Mouse (Mus musculus) CH12.LX (cell line): Measurements from ENCODE around the gene Kin. TPM values are rescaled to one million over a fixed set of nuclear protein-coding genes. Genes with fewer than 3 reads are reported as not detected.
A peak's percentile ranks its signal among the peaks of the same experiment; 100 is the strongest.

ENCODE experiments used
- DNase-seq: peaks from one replicate; pipeline ENCODE4 v3.0.0-alpha.2; 2013; ENCODE audit errors: extremely low read depth
- H3K27ac ChIP-seq: 2 replicates; pipeline ENCODE4 v1.5.1; 2012; ENCODE audit warnings: low read depth, mild to moderate bottlenecking, control low read depth, moderate library complexity; ENCODE audit not compliant: insufficient read depth
- H3K27me3 ChIP-seq: replicated peaks from 2 replicates; pipeline ENCODE3; 2012; ENCODE audit warnings: inconsistent platforms
- H3K36me3 ChIP-seq, 2 experiments: replicated peaks in 1 of 2; 2 replicates each; pipeline versions ENCODE3 to v1.6.1; 2012; ENCODE audit warnings: inconsistent platforms in 1 of 2, low read length in 1 of 2, mild to moderate bottlenecking in 1 of 2, mixed read lengths in 1 of 2, moderate library complexity in 1 of 2; ENCODE audit not compliant: control insufficient read depth in 1 of 2, insufficient read depth in 1 of 2
- H3K4me1 ChIP-seq, 2 experiments: 2 replicates each; pipeline ENCODE4 v1.6.1; 2012; ENCODE audit warnings: inconsistent platforms in 1 of 2, moderate library complexity in 1 of 2; ENCODE audit not compliant: insufficient read depth in 2 of 2, control insufficient read depth in 1 of 2
- H3K4me2 ChIP-seq: 2 replicates; pipeline ENCODE4 v1.6.1; 2012; ENCODE audit warnings: low read depth, mild to moderate bottlenecking, control low read depth; ENCODE audit not compliant: poor library complexity, insufficient read depth, severe bottlenecking
- H3K4me3 ChIP-seq, 3 experiments: fragments of 150-350 bp in 1 of 3; sonication (generic) in 1 of 3; replicated peaks in 1 of 3; 2 replicates each; pipeline versions ENCODE3 to v1.5.1; 2011 to 2012; ENCODE audit warnings: low read depth in 2 of 3, low read length in 2 of 3, mild to moderate bottlenecking in 2 of 3, moderate library complexity in 2 of 3, control low read depth in 1 of 3, improper control_type of control experiment in 1 of 3, inconsistent platforms in 1 of 3, mixed read lengths in 1 of 3; ENCODE audit not compliant: poor library complexity in 1 of 3
- H3K79me2 ChIP-seq: replicated peaks from 2 replicates; pipeline ENCODE4 v1.6.1; 2012; ENCODE audit warnings: mild to moderate bottlenecking, moderate library complexity; ENCODE audit not compliant: control insufficient read depth, poor library complexity, insufficient read depth, severe bottlenecking; ENCODE audit errors: extremely low read depth
- H3K9ac ChIP-seq: 2 replicates; pipeline ENCODE4 v1.6.1; 2012; ENCODE audit warnings: low read depth, mild to moderate bottlenecking, control low read depth, moderate library complexity; ENCODE audit not compliant: insufficient read depth
- H3K9me3 ChIP-seq: replicated peaks from 2 replicates; pipeline ENCODE3; 2012; ENCODE audit warnings: low read length, inconsistent platforms, mixed read lengths
- BHLHE40 ChIP-seq: IDR thresholded peaks from 2 replicates; pipeline ENCODE4 v1.6.1; 2011; ENCODE audit warnings: mild to moderate bottlenecking, low read depth, low read length, improper control_type of control experiment
- CHD1 ChIP-seq: IDR thresholded peaks from 2 replicates; pipeline ENCODE4 v1.6.1; 2012; ENCODE audit warnings: low read depth, low read length, improper control_type of control experiment, inconsistent platforms
- CHD2 ChIP-seq: IDR thresholded peaks from 2 replicates; pipeline ENCODE4 v1.6.1; 2011; ENCODE audit warnings: low read length, improper control_type of control experiment
- CTCF ChIP-seq, 2 experiments: IDR thresholded peaks in 1 of 2; conservative IDR thresholded peaks in 1 of 2; 2 replicates each; pipeline ENCODE4 v1.5.1; 2011 to 2012; ENCODE audit warnings: low read depth in 2 of 2, low read length in 2 of 2, improper control_type of control experiment in 1 of 2, inconsistent platforms in 1 of 2, mild to moderate bottlenecking in 1 of 2, moderate library complexity in 1 of 2
- ELF1 ChIP-seq: IDR thresholded peaks from 2 replicates; pipeline ENCODE4 v1.6.1; 2014; ENCODE audit warnings: low read depth, mild to moderate bottlenecking, inconsistent platforms, low read length, improper control_type of control experiment
- EP300 ChIP-seq: IDR thresholded peaks from 2 replicates; pipeline ENCODE4 v1.6.1; 2011; ENCODE audit warnings: low read length, improper control_type of control experiment
- GABPA ChIP-seq: IDR thresholded peaks from 2 replicates; pipeline ENCODE4 v1.6.1; 2012; ENCODE audit warnings: low read depth, low read length, improper control_type of control experiment, inconsistent platforms; ENCODE audit not compliant: insufficient replicate concordance
- HCFC1 ChIP-seq: IDR thresholded peaks from 2 replicates; pipeline ENCODE4 v1.6.1; 2012; ENCODE audit warnings: low read depth, mild to moderate bottlenecking, inconsistent platforms, low read length, improper control_type of control experiment
- IRF4 ChIP-seq: IDR thresholded peaks from 2 replicates; pipeline ENCODE4 v1.6.1; 2014; ENCODE audit warnings: low read depth, mild to moderate bottlenecking, inconsistent platforms, low read length, improper control_type of control experiment
- JUND ChIP-seq: conservative IDR thresholded peaks from 2 replicates; pipeline ENCODE4 v1.6.1; 2011; ENCODE audit warnings: low read depth, low read length, improper control_type of control experiment
- MAFK ChIP-seq: IDR thresholded peaks from 2 replicates; pipeline ENCODE4 v1.6.1; 2011; ENCODE audit warnings: low read length, improper control_type of control experiment; ENCODE audit not compliant: insufficient replicate concordance
- MAX ChIP-seq: IDR thresholded peaks from 2 replicates; pipeline ENCODE4 v1.6.1; 2011; ENCODE audit warnings: low read length, improper control_type of control experiment
- MAZ ChIP-seq: IDR thresholded peaks from 2 replicates; pipeline ENCODE4 v1.6.1; 2012; ENCODE audit warnings: low read depth, mild to moderate bottlenecking, inconsistent platforms, low read length, improper control_type of control experiment, moderate library complexity
- MEF2A ChIP-seq: IDR thresholded peaks from 2 replicates; pipeline ENCODE4 v1.6.1; 2014; ENCODE audit warnings: low read depth, mild to moderate bottlenecking, inconsistent platforms, low read length, improper control_type of control experiment, borderline replicate concordance
- MXI1 ChIP-seq: IDR thresholded peaks from 2 replicates; pipeline ENCODE4 v1.6.1; 2011; ENCODE audit warnings: mild to moderate bottlenecking, low read depth, low read length, improper control_type of control experiment
- MYC ChIP-seq: IDR thresholded peaks from 2 replicates; pipeline ENCODE4 v1.6.1; 2011; ENCODE audit warnings: low read depth, mild to moderate bottlenecking, improper control_type of control experiment, low read length
- NELFE ChIP-seq: IDR thresholded peaks from 2 replicates; pipeline ENCODE4 v1.6.1; 2011; ENCODE audit warnings: low read depth, low read length, improper control_type of control experiment
- NRF1 ChIP-seq: IDR thresholded peaks from 2 replicates; pipeline ENCODE4 v1.6.1; 2014; ENCODE audit warnings: low read depth, mild to moderate bottlenecking, inconsistent platforms, low read length, improper control_type of control experiment, moderate library complexity
- PAX5 ChIP-seq: IDR thresholded peaks from 2 replicates; pipeline ENCODE4 v1.6.1; 2012; ENCODE audit warnings: low read length, inconsistent platforms, mixed read lengths
- POLR2AphosphoS2 ChIP-seq: IDR thresholded peaks from 2 replicates; pipeline ENCODE4 v1.6.1; 2011; ENCODE audit warnings: low read depth, low read length, improper control_type of control experiment
- RAD21 ChIP-seq: IDR thresholded peaks from 2 replicates; pipeline ENCODE4 v1.6.1; 2011; ENCODE audit warnings: low read depth, mild to moderate bottlenecking, low read length, improper control_type of control experiment, moderate library complexity
- RCOR1 ChIP-seq: conservative IDR thresholded peaks from 2 replicates; pipeline ENCODE4 v1.6.1; 2012; ENCODE audit warnings: low read depth, mild to moderate bottlenecking, inconsistent platforms, low read length, improper control_type of control experiment
- SMC3 ChIP-seq: IDR thresholded peaks from 2 replicates; pipeline ENCODE4 v1.6.1; 2011; ENCODE audit warnings: low read depth, low read length, improper control_type of control experiment
- TBP ChIP-seq: conservative IDR thresholded peaks from 2 replicates; pipeline ENCODE4 v1.6.1; 2011; ENCODE audit warnings: low read depth, low read length, improper control_type of control experiment
- TCF12 ChIP-seq: IDR thresholded peaks from 2 replicates; pipeline ENCODE4 v1.6.1; 2014; ENCODE audit warnings: low read depth, mild to moderate bottlenecking, inconsistent platforms, low read length, improper control_type of control experiment
- UBTF ChIP-seq: IDR thresholded peaks from 2 replicates; pipeline ENCODE4 v1.6.1; 2012; ENCODE audit warnings: low read depth, mild to moderate bottlenecking, inconsistent platforms, low read length, improper control_type of control experiment, moderate library complexity
- USF1 ChIP-seq: IDR thresholded peaks from 2 replicates; pipeline ENCODE4 v1.6.1; 2014; ENCODE audit warnings: low read depth, mild to moderate bottlenecking, inconsistent platforms, low read length, improper control_type of control experiment
- USF2 ChIP-seq: conservative IDR thresholded peaks from 2 replicates; pipeline ENCODE4 v1.6.1; 2011; ENCODE audit warnings: low read depth, low read length, improper control_type of control experiment
- ZC3H11A ChIP-seq: IDR thresholded peaks from 2 replicates; pipeline ENCODE4 v1.6.1; 2012; ENCODE audit warnings: low read depth, mild to moderate bottlenecking, inconsistent platforms, low read length, improper control_type of control experiment
- ZKSCAN1 ChIP-seq: IDR thresholded peaks from 2 replicates; pipeline ENCODE4 v1.6.1; 2012; ENCODE audit warnings: low read depth, inconsistent platforms, low read length, improper control_type of control experiment, borderline replicate concordance
- ZNF384 ChIP-seq: IDR thresholded peaks from 2 replicates; pipeline ENCODE4 v1.6.1; 2012; ENCODE audit warnings: low read depth, low read length, improper control_type of control experiment, inconsistent platforms
- dilution Hi-C: fragments of 300-500 bp; cut with MboI; formaldehyde crosslinking; loops from 2 replicates; pipeline ENCODE4 v1.14.3; 2020; ENCODE audit warnings: low sequenced_read_pairs; ENCODE audit not compliant: extremely low pct_unique_long_range_greater_than_20kb, extremely low pct_ligation_motif_present
- in situ Hi-C: fragments of 300-500 bp; cut with MboI; formaldehyde crosslinking; loops from 3 replicates; pipeline ENCODE4 v1.14.3; 2019; ENCODE audit warnings: low sequenced_read_pairs, low pct_ligation_motif_present, low pct_unique_long_range_greater_than_20kb, mixed read lengths
- polyA plus RNA-seq: library from polyadenylated mRNA; unstranded; fragments of >175 nt; gene quantifications from 2 replicates; pipeline ENCODE4 v1.2.1, GENCODE M21; 2012; ENCODE audit warnings: low read depth; ENCODE audit not compliant: insufficient read length
- total RNA-seq, 2 experiments: library from RNA; depleted of rRNA; stranded (reverse); fragments of 300-350 nt in 1 of 2; fragments of >200 nt in 1 of 2; gene quantifications; 2 replicates each; pipeline ENCODE4 v1.2.3; 2012 to 2014

Gene Kin
- total and polyA plus RNA-seq, 3 experiments, result 23.0 to 44.7 (median 31.5) TPM

DNA sequence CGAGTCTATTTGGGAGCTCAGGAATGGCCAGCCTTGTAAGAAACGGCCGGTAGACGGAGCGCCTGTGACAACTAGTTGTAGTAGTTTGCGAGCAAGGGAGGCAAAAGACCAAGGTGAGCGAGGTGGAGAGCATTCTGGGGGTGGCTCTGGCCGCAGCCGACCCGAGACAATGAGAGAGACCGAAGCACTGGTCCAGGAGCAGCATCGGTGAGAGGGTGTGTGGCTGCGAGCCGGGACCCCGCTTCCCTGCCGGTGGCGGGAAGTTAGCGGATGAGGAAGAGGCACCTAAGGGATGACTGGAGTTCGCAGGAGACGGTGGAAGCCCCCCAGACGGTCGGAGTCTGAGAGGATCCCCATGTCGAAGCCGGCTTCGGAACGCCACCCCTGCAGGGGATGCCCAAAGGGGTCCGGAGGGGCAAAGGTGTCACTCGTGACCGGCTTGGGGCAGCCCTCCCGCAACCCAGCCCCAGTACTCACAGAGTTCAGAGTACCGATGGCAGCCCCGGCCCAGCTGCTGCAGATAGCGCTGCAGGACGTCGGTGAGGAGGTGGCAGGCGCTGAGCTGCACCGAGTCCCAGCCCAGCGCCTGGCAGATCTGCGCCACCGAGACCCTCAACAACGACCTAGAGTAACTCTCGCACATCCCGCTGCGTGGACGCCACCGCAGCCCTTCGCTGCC, 32.5 kb upstream of the Kin start:
- H3K27ac ChIP-seq, result no peak overlapping the region
- H3K4me1 ChIP-seq, result peaks cover 0 to 21% of the 10 kb centered on the region in 2 experiments; a peak in 2 of 4 replicates
- peaks cover 4 to 16% of the 10 kb centered on the region in 2 experiments for H3K36me3 ChIP-seq
- in situ Hi-C loops (no loop called here), dilution Hi-C loops (no loop called here)
- TF ChIP-seq CTCF (conservative IDR thresholded peaks at IDR 0.05 in 1 of 2, IDR thresholded peaks at IDR 0.05 in 1 of 2; ENCODE audit: low read depth in 2 of 2, low read length in 2 of 2) (peak in 1 of 2 experiments; percentile 22; a peak in 1 of 4 replicates), ZKSCAN1 (no peak), MEF2A (no peak)
- H3K9me3 ChIP-seq, result no peaks in the 10 kb centered on the region
- DNase-seq, result peak; percentile 25
- peak overlapping the region; percentile 84 to 98 (median 86) for H3K4me3 ChIP-seq
- peak overlapping the region; percentile 61 for H3K9ac ChIP-seq
- peak overlapping the region; percentile 89 for H3K4me2 ChIP-seq
- peaks cover 30% of the 10 kb centered on the region for H3K79me2 ChIP-seq
- no peaks in the 10 kb centered on the region for H3K27me3 ChIP-seq

DNA sequence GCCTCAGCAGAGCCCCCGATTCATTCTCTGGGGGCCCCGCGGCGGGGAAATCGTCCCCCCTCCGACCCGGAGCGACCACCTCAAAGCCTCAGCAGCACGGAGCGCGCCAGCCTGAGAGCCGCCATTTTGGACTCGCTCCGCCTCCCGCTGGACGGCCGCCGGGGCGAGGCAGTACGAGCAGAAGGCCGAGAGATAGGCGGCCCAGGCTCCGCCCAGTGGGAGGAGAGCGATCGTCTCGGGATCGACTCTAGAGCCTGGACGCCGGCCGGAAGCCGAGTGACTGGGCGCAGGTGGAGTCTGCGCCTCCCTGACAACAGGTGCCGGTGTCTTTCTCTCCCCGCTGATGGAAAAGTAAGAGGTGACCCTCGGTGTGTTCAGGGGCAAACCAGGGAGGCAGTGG, 31.9 kb upstream of the Kin start, which contains the start of gene Taf3:
Taf3 (minus strand) TSS at position 136 of the 400 bp plus-strand sequence.
- no peak within 1 kb of the TSS for H3K27ac ChIP-seq
- in situ Hi-C loops, result no loop called here
- TF ChIP-seq MAX (peak; percentile 15; the same call in 1 of the 2 replicates), USF1 (no peak), POLR2AphosphoS2 (peak; percentile 46; the same call in 1 of the 2 replicates), UBTF (0 out of 2 replicates have a peak, but pooled peaks have one; percentile 36), MYC (no peak), CHD1 (no peak), RAD21 (no peak), GABPA (peak; percentile 29; the same call in 1 of the 2 replicates), ZC3H11A (no peak), NRF1 (peak; percentile 71), EP300 (no peak), SMC3 (no peak), PAX5 (no peak), RCOR1 (no peak), IRF4 (peak; percentile 66), CHD2 (no peak), BHLHE40 (peak; percentile 18; the same call in 1 of the 2 replicates), TCF12 (peak; percentile 97), JUND (no peak), HCFC1 (peak; percentile 92), ZKSCAN1 (no peak), MAZ (0 out of 2 replicates have a peak, but pooled peaks have one; percentile 39), USF2 (no peak), ELF1 (peak; percentile 89), MXI1 (peak; percentile 90), MAFK (no peak), TBP (0 out of 2 replicates have a peak, but pooled peaks have one; percentile 64), ZNF384 (no peak), NELFE (peak; percentile 80)

More for the DNA sequence above, 31.9 kb upstream of the Kin start, which contains the start of gene Taf3:
- Histone ChIP-seq H3K27me3 (no peaks in the 10 kb centered on the region), H3K4me3 (peak within 1 kb of the TSS; percentile 84 to 98 (median 86)), H3K79me2 (peaks cover 30% of the 10 kb centered on the region), H3K4me2 (peak within 1 kb of the TSS; percentile 97), H3K36me3 (peaks cover 4 to 20% of the 10 kb centered on the region in 2 experiments), H3K9ac (peak within 1 kb of the TSS; percentile 61), H3K4me1 (peaks cover 0 to 21% of the 10 kb centered on the region in 2 experiments; a peak in 2 of 4 replicates), H3K9me3 (no peaks in the 10 kb centered on the region)
- dilution Hi-C loops, result no loop called here
- peak; percentile 93 for DNase-seq
